Mouse (Mus musculus) neural tube, embryonic 14.5 days (tissue): ENCODE data around the gene Satb1. TPM values are rescaled to one million over a fixed set of nuclear protein-coding genes. Genes with fewer than 3 reads are reported as not detected.

Experiments used
- ATAC-seq: fragments of 200-750 bp; cut with Nextera tagmentation; 2 replicates; pipeline ENCODE4 v1.8.0; 2017; ENCODE audit warnings: low read depth, mild to moderate bottlenecking, moderate TSS enrichment, moderate library complexity
- H3K27ac ChIP-seq: fragments of 300-500 bp; sonication (generic); 2 replicates; pipeline ENCODE4 v1.5.1; 2014; ENCODE audit warnings: low read depth, mild to moderate bottlenecking, control low read depth, low read length, moderate library complexity, mixed read lengths
- H3K27me3 ChIP-seq: fragments of 300-500 bp; sonication (generic); 2 replicates; pipeline ENCODE4 v1.6.1; 2014; ENCODE audit warnings: low read length; ENCODE audit not compliant: control insufficient read depth, insufficient read depth
- H3K36me3 ChIP-seq: fragments of 300-500 bp; sonication (generic); 2 replicates; pipeline ENCODE4 v1.6.1; 2014; ENCODE audit warnings: low read length, mixed read lengths; ENCODE audit not compliant: control insufficient read depth, insufficient read depth
- H3K4me1 ChIP-seq: fragments of 300-500 bp; sonication (generic); 2 replicates; pipeline ENCODE4 v1.6.1; 2014; ENCODE audit warnings: low read length; ENCODE audit not compliant: control insufficient read depth, insufficient read depth
- H3K4me2 ChIP-seq: fragments of 300-500 bp; sonication (generic); 2 replicates; pipeline ENCODE4 v1.6.1; 2014; ENCODE audit warnings: mild to moderate bottlenecking, low read depth, low read length, control low read depth
- H3K4me3 ChIP-seq: fragments of 300-500 bp; sonication (generic); 2 replicates; pipeline ENCODE4 v1.5.1; 2014; ENCODE audit warnings: low read depth, low read length, control low read depth, mixed read lengths
- H3K9ac ChIP-seq: fragments of 300-500 bp; sonication (generic); replicated peaks from 2 replicates; pipeline ENCODE4 v1.6.1; 2014; ENCODE audit warnings: low read depth, mild to moderate bottlenecking, control low read depth, low read length, mixed read lengths
- H3K9me3 ChIP-seq: fragments of 300-500 bp; sonication (generic); 2 replicates; pipeline ENCODE4 v1.6.1; 2016; ENCODE audit warnings: low read length; ENCODE audit not compliant: control insufficient read depth
- WGBS: fragments of 180-500 bp; shearing (Covaris S2); extraction: QIAGEN DNeasy Blood & Tissue Kit; methylation state at CpG from one replicate; pipeline ENCODE4 v1.1.7; 2014; 5-methylcytosine and 5-hydroxymethylcytosine counted together
- polyA plus RNA-seq: library from polyadenylated mRNA; unstranded; fragments of >200 nt; fragmentation: Nextera tagmentation; extraction: Ambion mirVana; gene quantifications from 2 replicates; pipeline ENCODE4 v1.2.1, GENCODE M21; 2014

Gene Satb1
- polyA plus RNA-seq, 1 experiment from 2014 or later = 60.5 TPM

GRCm38 (mm10) chr17:51831121-51831701, 1.9 kb downstream of the Satb1 start:
- Histone ChIP-seq H3K9me3 (no peaks in the 10 kb centered on the region), H3K27me3 (peaks cover 10% of the 10 kb centered on the region)

GRCm38 (mm10) chr17:51829436-51829835, 3.7 kb downstream of the Satb1 start:
- Histone ChIP-seq H3K9ac (no peak overlapping the region), H3K4me2 (no peak overlapping the region), H3K9me3 (no peaks in the 10 kb centered on the region), H3K4me1 (peaks cover 11% of the 10 kb centered on the region), H3K36me3 (no peaks in the 10 kb centered on the region), H3K4me3 (no peak overlapping the region), H3K27ac (no peak overlapping the region), H3K27me3 (peaks cover 10% of the 10 kb centered on the region)
- no peak for ATAC-seq

More at GRCm38 (mm10) chr17:51831121-51831701, 1.9 kb downstream of the Satb1 start:
- peak; percentile 10; the same call in 1 of the 2 replicates for ATAC-seq
- H3K4me3 ChIP-seq = peak overlapping the region; percentile 77
- peak overlapping the region; percentile 72; the same call in 1 of the 2 replicates for H3K9ac ChIP-seq
- peaks cover 11% of the 10 kb centered on the region for H3K4me1 ChIP-seq
- peak overlapping the region; percentile 99 for H3K4me2 ChIP-seq
- no peak overlapping the region for H3K27ac ChIP-seq
- no peaks in the 10 kb centered on the region for H3K36me3 ChIP-seq
- WGBS = 17% methylated on average over 14 of the region's 14 CpGs

- Histone ChIP-seq H3K9me3 (no peaks in the 10 kb centered on the region), H3K9ac (no peak overlapping the region), H3K27me3 (peaks cover 9% of the 10 kb centered on the region), H3K36me3 (no peaks in the 10 kb centered on the region), H3K4me3 (no peak overlapping the region), H3K4me1 (peaks cover 5% of the 10 kb centered on the region; the same call in 1 of the 2 replicates), H3K4me2 (no peak overlapping the region), H3K27ac (no peak overlapping the region)
- no peak for ATAC-seq
- WGBS = 71% methylated on average over 8 of the region's 8 CpGs
Observed at GRCm38 (mm10) chr17:51827922-51828410, 5.1 kb downstream of the Satb1 start.

DNA sequence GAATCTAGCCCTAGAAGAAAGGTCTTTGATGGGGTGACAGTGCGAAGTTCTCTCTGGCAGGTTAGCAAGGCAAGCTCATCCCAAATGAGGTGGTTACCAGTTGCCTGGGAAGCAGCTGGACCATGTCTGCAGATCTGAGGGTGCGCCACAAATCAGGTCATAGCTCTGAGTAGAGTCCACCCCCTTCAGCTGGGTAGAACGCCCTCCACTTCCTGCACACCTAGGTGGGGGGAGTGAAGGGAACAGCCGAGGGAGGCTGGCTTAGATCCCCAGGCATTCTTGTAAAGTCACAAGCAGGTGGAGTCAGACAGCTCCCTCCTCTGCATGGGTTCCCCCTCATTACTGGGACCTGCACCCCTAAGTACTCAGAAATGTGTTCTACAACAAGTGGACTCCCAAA, 6.6 kb downstream of the Satb1 start:
- 65% methylated on average over 4 of the region's 4 CpGs for WGBS
- H3K4me3 ChIP-seq = no peak overlapping the region
- ATAC-seq = no peak
- no peaks in the 10 kb centered on the region; the same call in 1 of the 2 replicates for H3K4me1 ChIP-seq
- H3K9ac ChIP-seq = no peak overlapping the region
- H3K27me3 ChIP-seq = peaks cover 6% of the 10 kb centered on the region
- H3K36me3 ChIP-seq = no peaks in the 10 kb centered on the region
- H3K4me2 ChIP-seq = no peak overlapping the region
- H3K27ac ChIP-seq = no peak overlapping the region
- no peaks in the 10 kb centered on the region for H3K9me3 ChIP-seq

DNA sequence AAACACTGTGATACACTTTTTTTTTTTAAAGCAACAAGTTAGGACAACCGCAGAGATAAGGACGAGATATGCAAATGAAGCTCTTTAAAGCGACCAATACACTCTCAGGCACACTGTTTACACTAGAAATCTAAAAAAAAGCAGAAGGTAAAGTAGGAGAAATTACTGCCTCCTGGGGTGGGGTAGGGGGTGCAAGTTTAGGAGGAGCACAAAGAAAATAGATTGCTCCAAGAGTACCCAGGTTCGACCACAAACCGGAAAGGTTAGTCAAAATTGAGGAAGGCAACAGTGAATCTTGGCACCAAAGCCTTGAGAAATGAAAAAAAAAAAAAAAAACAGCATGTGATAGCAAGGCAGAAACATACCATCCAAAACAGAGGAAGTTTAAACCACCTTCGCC, 18.8 kb downstream of the Satb1 start:
- H3K4me3 ChIP-seq = no peak overlapping the region
- H3K27me3 ChIP-seq = no peaks in the 10 kb centered on the region
- no peak overlapping the region for H3K27ac ChIP-seq
- H3K4me1 ChIP-seq = peaks cover 5% of the 10 kb centered on the region; the same call in 1 of the 2 replicates
- no peak overlapping the region for H3K4me2 ChIP-seq
- H3K36me3 ChIP-seq = no peaks in the 10 kb centered on the region
- H3K9me3 ChIP-seq = no peaks in the 10 kb centered on the region
- no peak overlapping the region for H3K9ac ChIP-seq
- no peak for ATAC-seq
- WGBS = 23% methylated on average over 6 of the region's 6 CpGs

- Histone ChIP-seq H3K9me3 (no peaks in the 10 kb centered on the region), H3K9ac (peak overlapping the region; percentile 95), H3K4me2 (peak overlapping the region; percentile 69), H3K27ac (peak overlapping the region; percentile 97), H3K4me1 (peaks cover 5% of the 10 kb centered on the region), H3K27me3 (no peaks in the 10 kb centered on the region), H3K36me3 (no peaks in the 10 kb centered on the region), H3K4me3 (peak overlapping the region; percentile 92)
- 2% methylated on average over 6 of the region's 6 CpGs for WGBS
- no peak for ATAC-seq
Observed at GRCm38 (mm10) chr17:51813784-51814120, 19.3 kb downstream of the Satb1 start.

GRCm38 (mm10) chr17:51812942-51813783, 19.9 kb downstream of the Satb1 start:
- Histone ChIP-seq H3K4me3 (peak overlapping the region; percentile 92), H3K9ac (peak overlapping the region; percentile 95), H3K4me2 (peak overlapping the region; percentile 69), H3K9me3 (no peaks in the 10 kb centered on the region), H3K27ac (peak overlapping the region; percentile 97), H3K4me1 (peaks cover 6% of the 10 kb centered on the region), H3K27me3 (no peaks in the 10 kb centered on the region), H3K36me3 (no peaks in the 10 kb centered on the region)
- ATAC-seq = peak; percentile 85
- 1% methylated on average over 58 of the region's 115 CpGs for WGBS

DNA sequence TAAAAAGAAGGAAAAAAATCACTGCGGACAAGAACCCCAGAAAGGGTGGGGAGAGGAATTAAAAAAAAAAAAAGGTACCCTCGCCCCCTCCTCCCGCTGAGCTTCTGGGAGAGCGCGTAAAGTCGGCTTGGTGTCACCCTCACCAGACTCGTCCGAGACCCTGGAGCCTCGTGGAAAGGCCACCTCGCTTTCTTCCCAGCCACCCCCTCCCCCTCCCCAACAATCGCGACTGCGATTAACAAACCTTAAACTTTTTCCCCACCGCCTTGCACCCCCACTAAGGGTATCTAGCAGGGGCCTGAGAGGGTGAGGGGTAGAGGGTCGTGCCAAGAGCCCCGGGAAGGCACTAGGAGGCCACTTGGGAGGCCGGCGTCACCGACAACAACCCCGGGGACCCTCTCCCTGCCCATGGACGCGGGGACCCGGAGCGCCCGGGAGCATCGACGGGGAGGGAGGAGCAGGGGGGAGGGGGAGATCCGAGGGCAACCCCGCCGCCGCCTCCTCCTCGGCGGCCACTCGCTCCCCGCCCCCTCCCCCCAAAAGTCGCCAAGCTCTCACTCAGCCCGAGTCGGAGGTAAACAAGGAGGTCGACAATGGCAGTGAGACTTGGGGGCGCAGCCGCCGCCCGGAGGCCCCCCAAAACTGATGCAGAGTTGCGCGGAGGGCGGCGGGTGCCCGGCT, 20.7 kb downstream of the Satb1 start:
- Histone ChIP-seq H3K9me3 (no peaks in the 10 kb centered on the region), H3K27me3 (no peaks in the 10 kb centered on the region), H3K4me3 (peak overlapping the region; percentile 92), H3K27ac (peak overlapping the region; percentile 97), H3K4me2 (peak overlapping the region; percentile 69), H3K36me3 (no peaks in the 10 kb centered on the region), H3K4me1 (peaks cover 12% of the 10 kb centered on the region), H3K9ac (peak overlapping the region; percentile 95)
- WGBS = under 1% methylated on average over 24 of the region's 48 CpGs
- peak; percentile 63 for ATAC-seq
